Mouse (Mus musculus) testis, adult 2 months (tissue): ENCODE results near the gene Gfm2.

ENCODE experiments used
- CTCF ChIP-seq: fragments of 200-500 bp; IDR thresholded peaks from 2 replicates; pipeline ENCODE4 v1.5.1; 2012; ENCODE audit warnings: low read depth, mild to moderate bottlenecking, inconsistent platforms, low read length, moderate library complexity; ENCODE audit not compliant: control insufficient read depth, insufficient read depth, insufficient replicate concordance
- POLR2A ChIP-seq: fragments of 200-500 bp; IDR thresholded peaks from 2 replicates; pipeline ENCODE4 v1.6.1; 2012; ENCODE audit warnings: low read depth, mild to moderate bottlenecking, inconsistent platforms, low read length, moderate library complexity; ENCODE audit not compliant: control insufficient read depth

DNA sequence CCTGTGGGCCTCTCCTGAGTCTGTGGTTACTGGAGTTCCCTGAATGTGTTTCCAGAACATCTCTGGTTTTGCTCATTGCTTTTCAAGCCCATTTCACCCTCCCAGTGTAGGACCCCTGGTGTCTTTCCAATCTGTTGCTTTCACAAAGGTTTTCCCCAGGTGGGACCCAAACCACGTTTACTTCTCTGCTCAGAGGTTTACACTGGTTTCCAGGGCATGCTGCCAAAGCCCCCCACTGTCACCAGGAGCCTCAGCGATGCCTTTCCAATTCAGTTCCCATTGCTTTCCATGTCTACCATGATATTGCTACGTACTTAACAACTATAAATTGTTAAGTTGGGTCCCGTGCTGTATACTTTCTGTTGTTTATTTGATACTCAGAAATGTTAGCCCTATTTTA lies 45.1 kb downstream of the Gfm2 start:
- no peak for TF ChIP-seq POLR2A
- no peak for TF ChIP-seq CTCF
